Mouse (Mus musculus) heart, adult 9 months (tissue): ENCODE measurements around the gene Wdr53.
A peak's percentile ranks its signal among the peaks of the same experiment; 100 is the strongest.

ENCODE experiments used
- DNase-seq, 2 experiments: peaks; one replicate each; pipeline ENCODE4 v3.0.0; 2022; ENCODE audit warnings: low spot score in 2 of 2

Gene Wdr53

GRCm38 (mm10) chr16:32246952-32247370, at the start of gene Wdr53, which contains the start of gene Fbxo45:
TSS of gene Wdr53 (plus strand) at chr16:32247227.
TSS of gene Fbxo45 (minus strand) at chr16:32247158.
- peak; percentile 97 to 98 for DNase-seq

DNA sequence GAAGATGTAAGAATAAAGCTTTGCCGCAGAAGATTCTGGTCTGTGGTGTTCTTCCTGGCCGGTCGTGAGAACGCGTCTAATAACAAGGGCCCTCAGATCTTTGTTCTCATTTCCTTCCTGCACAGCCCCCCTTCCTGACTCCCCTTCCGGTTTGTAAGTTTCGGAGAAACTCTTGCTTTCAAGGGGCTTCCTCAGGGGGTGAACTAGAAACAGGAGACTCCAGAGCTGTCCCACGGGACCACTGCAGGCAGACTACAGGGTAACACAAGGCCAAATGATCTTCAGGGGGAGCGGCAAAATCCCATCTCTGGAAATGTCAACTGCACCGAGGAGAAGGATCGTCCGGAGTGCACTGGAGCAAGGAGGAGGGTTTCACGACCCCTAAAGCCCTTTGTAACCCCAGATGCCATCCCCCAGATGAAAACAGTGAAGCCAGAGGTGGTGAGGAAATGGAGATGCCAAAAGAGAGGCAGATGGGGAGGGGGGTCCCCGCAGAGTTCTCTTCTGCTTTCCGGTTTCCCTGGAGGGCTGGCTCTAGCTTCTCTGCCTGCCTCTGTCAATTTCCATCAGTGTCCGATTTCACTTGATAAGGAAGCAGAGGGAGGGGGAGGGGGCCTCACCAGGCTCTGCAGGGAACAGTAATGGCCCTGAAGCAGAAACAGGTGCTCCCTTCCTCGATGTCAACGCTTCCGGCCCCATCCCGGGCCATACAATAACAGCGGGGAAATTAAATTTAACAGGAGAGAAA, 46.6 kb upstream of the Wdr53 start:
- peak; percentile 17 to 44 for DNase-seq

DNA sequence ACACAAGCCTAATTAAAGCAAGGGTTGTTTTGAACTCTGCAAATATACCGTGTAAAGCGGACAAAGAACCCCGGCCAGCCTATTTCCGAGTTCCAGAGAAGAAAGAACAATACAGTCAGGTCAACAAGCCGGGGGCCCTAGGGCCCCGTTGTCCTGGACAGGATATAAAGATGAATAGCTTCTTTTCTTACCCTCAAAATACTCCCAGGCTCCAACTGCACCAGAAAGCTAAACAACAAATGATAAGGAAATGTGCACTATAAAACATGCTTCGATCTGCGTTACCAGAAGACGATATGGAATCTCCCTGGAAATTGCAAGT, 46.1 kb upstream of the Wdr53 start:
- peak in 1 of 2 experiments; percentile 34 for DNase-seq

DNA sequence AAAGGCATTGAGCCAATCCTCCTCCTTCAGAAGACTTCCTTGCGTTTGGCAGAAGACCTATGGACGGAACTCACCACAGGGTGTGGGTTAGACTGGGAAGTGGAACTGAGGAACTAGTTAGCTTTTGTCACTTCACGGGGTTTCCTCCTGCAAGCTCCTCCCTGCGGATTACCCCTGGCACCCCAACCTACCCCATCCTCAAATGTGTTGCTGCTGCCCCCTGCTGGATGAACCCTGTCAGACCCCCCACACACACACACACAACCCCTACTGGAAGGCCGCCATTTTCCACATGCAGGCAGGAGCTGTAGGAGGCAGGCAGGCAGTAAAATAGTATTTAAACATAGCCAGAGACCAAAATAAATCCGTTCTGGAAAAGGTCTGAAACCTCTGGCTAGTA, 44.3 kb upstream of the Wdr53 start:
- peak; percentile 65 to 82 for DNase-seq

DNA sequence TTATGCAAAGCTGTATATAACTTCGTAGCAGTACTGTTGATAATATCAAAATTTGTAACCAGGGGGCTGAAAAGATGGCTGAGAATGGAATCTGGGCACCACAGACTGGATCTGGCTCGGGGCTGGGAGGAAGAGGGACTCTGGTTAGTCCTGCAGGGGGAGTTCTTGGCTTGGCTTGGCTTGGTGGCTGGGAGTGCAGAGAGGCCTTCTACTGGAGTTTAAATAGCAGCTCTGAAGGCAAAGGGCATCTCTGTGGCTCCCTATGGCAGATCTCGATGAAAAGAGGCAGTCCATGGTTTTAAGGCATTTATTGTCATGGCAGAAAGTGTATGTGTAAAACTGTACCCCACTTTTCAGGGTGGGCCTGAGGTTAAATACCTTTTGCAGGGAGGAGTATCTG, 42.1 kb upstream of the Wdr53 start:
- no peak for DNase-seq

- no peak for DNase-seq
These were observed 32.9 kb upstream of the Wdr53 start for GRCm38 (mm10) chr16:32214156-32214555.

GRCm38 (mm10) chr16:32214804-32215576, 32.0 kb upstream of the Wdr53 start:
- DNase-seq = peak in 1 of 2 experiments; percentile 40

DNA sequence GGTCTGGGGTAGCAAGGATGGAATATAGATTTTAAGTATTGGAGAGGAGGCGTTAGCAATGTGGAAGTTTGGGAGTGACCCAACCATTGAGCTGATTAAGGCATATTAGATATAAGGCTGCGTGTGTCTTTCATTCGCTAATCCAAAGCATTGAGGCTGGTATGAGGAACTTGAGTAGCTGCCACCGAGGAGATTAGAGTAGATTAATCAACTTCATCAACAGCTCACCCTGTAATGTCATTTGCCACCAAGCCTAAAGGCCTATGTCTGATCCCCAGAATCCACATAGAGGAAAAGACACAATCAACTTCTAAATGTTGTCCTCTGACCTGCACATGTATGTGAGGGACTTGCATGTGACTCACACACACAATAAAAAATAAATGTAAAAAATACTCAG, 25.2 kb upstream of the Wdr53 start:
- DNase-seq = no peak

GRCm38 (mm10) chr16:32222399-32222798, 24.6 kb upstream of the Wdr53 start:
- no peak for DNase-seq

DNA sequence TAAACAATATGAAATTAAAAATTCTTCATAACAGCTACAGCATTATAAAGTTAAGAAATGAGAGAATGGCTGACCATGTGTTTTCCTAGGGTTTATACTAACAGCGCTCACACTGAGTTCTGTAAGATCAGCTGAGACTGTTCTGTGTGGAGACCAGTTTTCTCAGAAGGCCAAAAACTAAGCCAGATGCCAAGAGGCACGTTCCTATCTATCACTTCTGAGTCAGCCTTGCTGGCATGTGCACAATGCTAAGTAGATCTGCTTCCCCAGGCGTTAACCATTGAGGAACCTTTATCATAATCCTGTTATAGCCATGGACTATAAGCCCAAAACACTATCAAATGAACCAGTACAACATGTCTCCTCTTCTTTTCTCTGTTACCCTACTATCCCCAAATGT, 15.0 kb upstream of the Wdr53 start:
- DNase-seq = peak in 1 of 2 experiments; percentile 23

- peak; percentile 32 to 42 for DNase-seq
These were observed 8.9 kb upstream of the Wdr53 start for GRCm38 (mm10) chr16:32237930-32238680.

DNA sequence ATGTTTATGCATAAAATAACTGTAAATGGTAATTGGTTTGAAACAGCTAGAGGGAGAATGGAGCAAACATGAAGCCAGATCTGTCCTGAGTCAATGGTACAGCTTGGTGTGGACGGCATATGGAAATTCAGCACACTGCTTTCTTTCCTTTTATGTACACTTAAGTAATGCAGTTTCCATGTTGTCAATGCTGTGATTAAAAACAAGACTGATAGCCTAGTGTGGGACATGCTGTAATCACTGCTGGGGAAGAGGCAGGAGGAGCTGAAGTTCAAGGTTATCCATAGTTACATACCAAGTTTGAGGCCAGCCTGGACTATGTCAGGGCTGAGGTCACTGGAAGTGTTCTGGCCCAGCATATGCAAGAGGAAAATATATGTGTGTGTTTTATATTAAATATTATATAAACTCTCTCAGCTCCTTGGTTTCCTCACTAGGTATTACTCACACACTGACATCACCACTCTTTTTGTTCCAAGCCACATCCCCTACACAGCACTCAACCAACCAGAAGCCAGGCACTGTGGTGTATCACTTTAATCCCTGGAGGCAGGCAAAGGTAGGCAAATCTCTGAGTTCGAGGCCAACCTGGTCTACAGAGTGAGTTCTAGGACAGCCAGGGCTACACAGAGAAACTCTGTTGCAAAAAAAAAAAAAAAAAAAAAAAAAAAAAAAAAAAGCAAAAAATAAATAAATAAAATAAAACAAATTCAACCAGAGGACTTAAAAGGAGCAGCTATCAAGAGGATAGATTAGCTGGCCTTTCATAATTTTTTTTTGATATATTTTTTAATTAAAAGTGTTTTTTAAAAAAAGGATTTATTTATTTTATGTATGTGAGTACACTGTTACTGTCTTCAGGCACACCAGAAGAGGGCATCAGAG, 7.4 kb upstream of the Wdr53 start:
- DNase-seq = no peak

- no peak for DNase-seq
These were observed 3.1 kb upstream of the Wdr53 start for GRCm38 (mm10) chr16:32243901-32244300.

GRCm38 (mm10) chr16:32246351-32246791, 656 bp upstream of the Wdr53 start:
- peak; percentile 30 to 37 for DNase-seq

DNA sequence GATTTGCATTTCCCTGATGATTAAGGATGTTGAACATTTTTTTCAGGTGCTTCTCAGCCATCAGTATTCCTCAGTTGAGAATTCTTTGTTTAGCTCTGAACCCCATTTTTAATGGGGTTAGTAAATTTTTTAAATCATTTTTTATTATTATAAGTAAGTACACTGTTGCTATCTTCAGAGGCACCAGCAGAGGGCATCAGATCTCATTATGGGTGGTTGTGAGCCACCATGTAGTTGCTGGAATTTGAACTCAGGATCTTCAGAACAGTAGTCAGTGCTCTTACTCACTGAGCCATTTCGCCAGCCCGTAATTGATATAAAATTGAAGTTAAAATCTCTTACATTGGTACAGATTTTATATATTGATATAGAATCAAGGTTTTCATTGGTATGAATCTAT, 17.2 kb downstream of the Wdr53 start:
- peak in 1 of 2 experiments; percentile 12 for DNase-seq

GRCm38 (mm10) chr16:32271291-32271690, 24.3 kb downstream of the Wdr53 start, which contains the start of gene Smco1:
TSS of gene Smco1 (plus strand) at chr16:32271468.
- DNase-seq = peak; percentile 56 to 61

- no peak for DNase-seq
These were observed 26.3 kb downstream of the Wdr53 start for GRCm38 (mm10) chr16:32273338-32273737.

- no peak for DNase-seq
These were observed 28.0 kb downstream of the Wdr53 start for GRCm38 (mm10) chr16:32275041-32275440.

DNA sequence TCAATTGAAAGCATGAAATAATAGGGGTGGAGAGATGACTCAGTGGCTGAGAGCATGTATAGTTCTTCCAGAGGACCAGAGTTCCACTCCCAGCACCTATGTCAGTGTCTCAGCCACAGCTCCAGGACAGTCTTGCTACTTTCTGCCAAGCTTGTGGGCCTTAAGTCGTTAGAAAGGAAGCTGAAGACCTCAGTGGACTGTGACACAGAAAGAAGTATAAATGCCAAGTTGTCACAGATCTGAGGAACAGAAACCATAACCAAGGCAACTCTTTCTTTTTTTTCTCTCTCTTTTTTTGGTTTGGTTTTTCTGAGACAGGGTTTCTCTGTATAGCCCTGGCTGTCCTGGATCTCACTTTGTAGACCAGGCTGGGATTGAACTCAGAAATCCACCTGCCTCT, 28.8 kb downstream of the Wdr53 start:
- DNase-seq = no peak

GRCm38 (mm10) chr16:32277308-32278256, 30.6 kb downstream of the Wdr53 start, which contains the start of gene Rnf168:
TSS of gene Rnf168 (plus strand) at chr16:32277459.
- peak; percentile 91 to 93 for DNase-seq
